Mouse (Mus musculus) layer of hippocampus, postnatal 36 days (tissue): Measurements from ENCODE around the gene Chst12. TPM values are rescaled to one million over a fixed set of nuclear protein-coding genes. Genes with fewer than 3 reads are reported as not detected.
"Not testable (repeated sequence)": the region's sequence is repeated elsewhere in the genome, so short reads cannot be mapped to it uniquely, and the experiment has no call there.

Experiments used
- DNase-seq, 2 experiments: peaks; one replicate each; pipeline ENCODE4 v3.0.0; 2022
- total RNA-seq, 2 experiments: library from RNA; stranded (reverse); gene quantifications; 2 replicates each; pipeline ENCODE4 v1.2.3; 2021

Chst12 gene
- total RNA-seq, result 10 to 100 TPM; 18.9 to 19.2 TPM

GRCm38 (mm10) chr5:140505208-140505780 is at the start of gene Chst12:
Chst12 (plus strand) TSS chr5:140505550.
- peak; percentile 99 for DNase-seq

- DNase-seq, result no peak
Observed at GRCm38 (mm10) chr5:140461476-140461875, 43.9 kb upstream of the Chst12 start.

GRCm38 (mm10) chr5:140463151-140463550 is 42.2 kb upstream of the Chst12 start:
- not testable (repeated sequence) for DNase-seq

- DNase-seq, result no peak
Observed at GRCm38 (mm10) chr5:140464943-140465342, 40.4 kb upstream of the Chst12 start.

GRCm38 (mm10) chr5:140472336-140472735 is 33.0 kb upstream of the Chst12 start:
- DNase-seq, result no peak

GRCm38 (mm10) chr5:140481458-140481857 is 23.9 kb upstream of the Chst12 start:
- no peak for DNase-seq

- DNase-seq, result no peak
Observed at GRCm38 (mm10) chr5:140491142-140491541, 14.2 kb upstream of the Chst12 start.

- no peak for DNase-seq
Observed at GRCm38 (mm10) chr5:140492684-140493233, 12.6 kb upstream of the Chst12 start.

GRCm38 (mm10) chr5:140498176-140498575 is 7.2 kb upstream of the Chst12 start:
- DNase-seq, result no peak

- DNase-seq, result no peak
Observed at GRCm38 (mm10) chr5:140500736-140501135, 4.6 kb upstream of the Chst12 start.

GRCm38 (mm10) chr5:140501982-140502836 is 3.1 kb upstream of the Chst12 start:
- DNase-seq, result no peak

- not testable (repeated sequence) for DNase-seq
Observed at GRCm38 (mm10) chr5:140502925-140503324, 2.4 kb upstream of the Chst12 start.

- no peak for DNase-seq
Observed at GRCm38 (mm10) chr5:140506096-140506794, 895 bp downstream of the Chst12 start.

GRCm38 (mm10) chr5:140507466-140508208 is 2.3 kb downstream of the Chst12 start:
- no peak for DNase-seq

GRCm38 (mm10) chr5:140508686-140509085 is 3.3 kb downstream of the Chst12 start:
- DNase-seq, result no peak

- DNase-seq, result no peak
Observed at GRCm38 (mm10) chr5:140509204-140509603, 3.9 kb downstream of the Chst12 start.

- DNase-seq, result no peak
Observed at GRCm38 (mm10) chr5:140510012-140511000, 5.0 kb downstream of the Chst12 start.

- DNase-seq, result no peak
Observed at GRCm38 (mm10) chr5:140513921-140514320, 8.6 kb downstream of the Chst12 start.

- DNase-seq, result no peak
Observed at GRCm38 (mm10) chr5:140514799-140515486, 9.6 kb downstream of the Chst12 start.
